ENCODE assay signal across 9 mouse cellular contexts in genomic region chr4:149049351-149050159, GRCm38 (mm10). TPM values are rescaled to one million over a fixed set of nuclear protein-coding genes. Genes with fewer than 3 reads are reported as not detected.
DNase-seq lines count a peak whose midpoint lies in the region; ATAC-seq and TF ChIP-seq lines count a peak whose summit lies in the region.
"Had no signal": no experiment of that assay in that cellular context is flagged by ENCODE, and none has a peak within 500 bp of the region (broad histone marks: within the 10 kb centered on the region; RNA-seq: fewer than 3 reads in every experiment).

No protein-coding gene starts in this region.

- H3K27ac ChIP-seq in hindbrain, embryonic 11.5 days (ENCODE audit: low read depth, low read length) = peak overlapping the region; percentile 48
- H3K27ac ChIP-seq in limb, embryonic 14.5 days (replicated peaks; ENCODE audit: low read depth, low read length) = no peak overlapping the region

- H3K4me1 ChIP-seq in hindbrain, embryonic 11.5 days (replicated peaks; ENCODE audit: control insufficient read depth, insufficient read depth, low read length) = peaks cover 13% of the 10 kb centered on the region
- peaks cover 23% of the 10 kb centered on the region for H3K4me1 ChIP-seq in limb, embryonic 14.5 days (ENCODE audit: control insufficient read depth, insufficient read depth, low read length)

- H3K4me3 ChIP-seq in hindbrain, embryonic 11.5 days (ENCODE audit: low read depth, low read length) = no peak overlapping the region
- no peak overlapping the region for H3K4me3 ChIP-seq in limb, embryonic 14.5 days (replicated peaks; ENCODE audit: low read length)
- no peak overlapping the region for H3K4me3 ChIP-seq in myocyte
- H3K4me3 ChIP-seq: megakaryocyte, embryonic 14.5 days had no signal

- peak overlapping the region; percentile 25 for H3K4me2 ChIP-seq in hindbrain, embryonic 11.5 days (replicated peaks; ENCODE audit: low read depth, low read length)
- H3K4me2 ChIP-seq in limb, embryonic 14.5 days (replicated peaks; ENCODE audit: low read depth, low read length, severe bottlenecking) = peak overlapping the region; percentile 28
- peak overlapping the region; percentile 66 for H3K4me2 ChIP-seq in myocyte (ENCODE audit: low read depth)

- ATAC-seq in hindbrain, embryonic 11.5 days (ENCODE audit: low FRiP score) = peak; percentile 79
- ATAC-seq in limb, embryonic 14.5 days (ENCODE audit: low FRiP score, low read depth) = peak; percentile 58

- 0 out of 2 replicates have a peak overlapping the region, but pooled peaks have one; percentile 5 for H3K9ac ChIP-seq in hindbrain, embryonic 11.5 days (ENCODE audit: low read depth, low read length)
- no peak overlapping the region for H3K9ac ChIP-seq in limb, embryonic 14.5 days (ENCODE audit: low read depth, low read length, severe bottlenecking)

- H3K9me3 ChIP-seq in hindbrain, embryonic 11.5 days (ENCODE audit: control insufficient read depth, low read length) = no peaks in the 10 kb centered on the region
- H3K9me3 ChIP-seq in limb, embryonic 14.5 days (ENCODE audit: control insufficient read depth, low read length) = no peaks in the 10 kb centered on the region
- H3K9me3 ChIP-seq: megakaryocyte, embryonic 14.5 days had no signal

- no peaks in the 10 kb centered on the region for H3K27me3 ChIP-seq in hindbrain, embryonic 11.5 days (ENCODE audit: control insufficient read depth, insufficient read depth, low read length)
- no peaks in the 10 kb centered on the region for H3K27me3 ChIP-seq in limb, embryonic 14.5 days (ENCODE audit: control insufficient read depth, insufficient read depth, low read length)
- no peaks in the 10 kb centered on the region for H3K27me3 ChIP-seq in myocyte (ENCODE audit: control insufficient read depth, insufficient read depth, insufficient read length)

- H3ac ChIP-seq in myocyte (ENCODE audit: control insufficient read depth, insufficient read length) = no peak overlapping the region

- H3K36me3 ChIP-seq in hindbrain, embryonic 11.5 days (ENCODE audit: control insufficient read depth, insufficient read depth, low read length) = no peaks in the 10 kb centered on the region
- H3K36me3 ChIP-seq in limb, embryonic 14.5 days (ENCODE audit: control insufficient read depth, insufficient read depth, low read length) = no peaks in the 10 kb centered on the region
- no peaks in the 10 kb centered on the region for H3K36me3 ChIP-seq in myocyte (ENCODE audit: control insufficient read depth, insufficient read depth)

- no peak for TF ChIP-seq POLR2A in limb, embryonic 14.5 days (IDR thresholded peaks at IDR 0.05; ENCODE audit: borderline replicate concordance, extremely low read depth, insufficient read depth, insufficient read length)
- no peak for TF ChIP-seq POLR2A in myocyte (IDR thresholded peaks at IDR 0.05; ENCODE audit: insufficient read length, low read depth)

- 9% methylated on average over 16 of the region's 16 CpGs for WGBS in hindbrain, embryonic 11.5 days
- WGBS in limb, embryonic 14.5 days = 5% methylated on average over 16 of the region's 16 CpGs

- DNase-seq in cerebellum, postnatal 14 days = peak; percentile 43 to 47
- no peak for DNase-seq in cerebellum, adult 9-11 months
- DNase-seq in embryo, embryonic 9.5 days (ENCODE audit: extremely low spot score) = peak; percentile 54
- DNase-seq in hindbrain, embryonic 11.5 days (ENCODE audit: low spot score) = peak; percentile 47
- peak; percentile 36 for DNase-seq in limb, embryonic 14.5 days (ENCODE audit: low spot score)
- no peak for DNase-seq in thymus, postnatal 36 days
- no peak for DNase-seq in B cell, adult 2 months

- peaks cover 17% of the 10 kb centered on the region for H3K79me2 ChIP-seq in myocyte (ENCODE audit: control insufficient read depth, insufficient read depth)

TF ChIP-seq in myocyte, 11 proteins besides CTCF, POLR2A, EP300 and RAD21:
- TF ChIP-seq MYOD1 (IDR thresholded peaks at IDR 0.05; ENCODE audit: control insufficient read depth in 1 of 3, insufficient read length in 2 of 3, low read depth in 2 of 3) (peak in 1 of 3 experiments; percentile 58), TCF3 (IDR thresholded peaks at IDR 0.05; ENCODE audit: insufficient read length, low read depth) (no peak), MYOG (IDR thresholded peaks at IDR 0.05; ENCODE audit: control insufficient read depth in 1 of 3, insufficient read depth in 1 of 3, insufficient read length in 2 of 3, low read depth in 2 of 3) (no peak), E2F4 (IDR thresholded peaks at IDR 0.05; ENCODE audit: insufficient read depth) (no peak)

RNA-seq across cellular contexts. Expression of gene Pex14, which starts 50.1 kb away (rescaled TPM):
- polyA plus RNA-seq in hindbrain, embryonic 11.5 days (2014; fragmentation: Nextera tagmentation; extraction: Ambion mirVana) = 29.9 and 33.5 TPM in 2 replicates
- 32.3 and 34.4 TPM in 2 replicates for polyA plus RNA-seq in limb, embryonic 14.5 days (2012; rRNA removed)
- 37.3 and 39.7 TPM in 2 replicates for polyA plus RNA-seq in limb, embryonic 14.5 days (2014; fragmentation: Nextera tagmentation; extraction: Ambion mirVana)
- 71.5 TPM for polyA plus RNA-seq in myocyte (2012; fragmentation: generic; extraction: Trizol)

RNA-seq across cellular contexts. Expression of gene Dffa, which starts 54.4 kb away (rescaled TPM):
- 29.0 and 30.9 TPM in 2 replicates for polyA plus RNA-seq in hindbrain, embryonic 11.5 days (2014; fragmentation: Nextera tagmentation; extraction: Ambion mirVana)
- polyA plus RNA-seq in limb, embryonic 14.5 days (2012; rRNA removed) = 31.9 and 33.6 TPM in 2 replicates
- 27.0 and 27.6 TPM in 2 replicates for polyA plus RNA-seq in limb, embryonic 14.5 days (2014; fragmentation: Nextera tagmentation; extraction: Ambion mirVana)
- polyA plus RNA-seq in myocyte (2012; fragmentation: generic; extraction: Trizol) = 17.5 TPM

Comparison
In these comparisons a context has a peak if more than half of its experiments do, and no peak if none do; other contexts are left out.
1. DNase-seq: peak in cerebellum, postnatal 14 days (2 of 2), embryo, embryonic 9.5 days (single experiment), hindbrain, embryonic 11.5 days (single experiment) and limb, embryonic 14.5 days (single experiment); none in cerebellum, adult 9-11 months (single experiment), thymus, postnatal 36 days (0 of 2) and B cell, adult 2 months (0 of 2).
2. Peak in every context shown above with its lines, with median percentiles within 50 percentile points of each other: H3K4me2 ChIP-seq.